Mouse (Mus musculus) embryonic facial prominence, embryonic 13.5 days (tissue): Measurements from ENCODE around the gene Sox5. TPM values are rescaled to one million over a fixed set of nuclear protein-coding genes. Genes with fewer than 3 reads are reported as not detected.

Source experiments
- ATAC-seq: fragments of 200-750 bp; cut with Nextera tagmentation; 2 replicates; pipeline ENCODE4 v1.8.0; 2017; ENCODE audit warnings: low read depth; ENCODE audit not compliant: insufficient number of reproducible peaks, insufficient read depth, low FRiP score, low TSS enrichment
- H3K27ac ChIP-seq: fragments of 300-500 bp; sonication (generic); 2 replicates; pipeline ENCODE4 v1.5.1; 2015; ENCODE audit warnings: moderate library complexity, mild to moderate bottlenecking, inconsistent platforms
- H3K27me3 ChIP-seq: fragments of 300-500 bp; sonication (generic); 2 replicates; pipeline ENCODE4 v1.6.1; 2015; ENCODE audit warnings: mild to moderate bottlenecking, inconsistent platforms
- H3K36me3 ChIP-seq: fragments of 300-500 bp; sonication (generic); 2 replicates; pipeline ENCODE4 v1.6.1; 2015; ENCODE audit warnings: mild to moderate bottlenecking, inconsistent platforms
- H3K4me1 ChIP-seq: fragments of 300-500 bp; sonication (generic); 2 replicates; pipeline ENCODE4 v1.6.1; 2015; ENCODE audit warnings: inconsistent platforms
- H3K4me2 ChIP-seq: fragments of 300-500 bp; sonication (generic); 2 replicates; pipeline ENCODE4 v1.6.1; 2015; ENCODE audit warnings: moderate library complexity, mild to moderate bottlenecking, inconsistent platforms
- H3K4me3 ChIP-seq: fragments of 300-500 bp; sonication (generic); 2 replicates; pipeline ENCODE4 v1.5.1; 2015; ENCODE audit warnings: mild to moderate bottlenecking, inconsistent platforms
- H3K9ac ChIP-seq: fragments of 300-500 bp; sonication (generic); 2 replicates; pipeline ENCODE4 v1.6.1; 2015; ENCODE audit warnings: mild to moderate bottlenecking, inconsistent platforms
- H3K9me3 ChIP-seq: fragments of 300-500 bp; sonication (generic); 2 replicates; pipeline ENCODE4 v1.6.1; 2016; ENCODE audit warnings: inconsistent platforms
- WGBS: fragments of 180-500 bp; shearing (Covaris S2); methylation state at CpG from one replicate; pipeline ENCODE4 v1.1.7; 2015; ENCODE audit warnings: mixed read lengths; 5-methylcytosine and 5-hydroxymethylcytosine counted together
- polyA plus RNA-seq: library from polyadenylated mRNA; unstranded; fragments of >200 nt; fragmentation: Nextera tagmentation; extraction: Ambion mirVana; gene quantifications from 2 replicates; pipeline ENCODE4 v1.2.1, GENCODE M21; 2015

Gene Sox5
- polyA plus RNA-seq, 1 experiment from 2014 or later: 55.6 TPM

DNA sequence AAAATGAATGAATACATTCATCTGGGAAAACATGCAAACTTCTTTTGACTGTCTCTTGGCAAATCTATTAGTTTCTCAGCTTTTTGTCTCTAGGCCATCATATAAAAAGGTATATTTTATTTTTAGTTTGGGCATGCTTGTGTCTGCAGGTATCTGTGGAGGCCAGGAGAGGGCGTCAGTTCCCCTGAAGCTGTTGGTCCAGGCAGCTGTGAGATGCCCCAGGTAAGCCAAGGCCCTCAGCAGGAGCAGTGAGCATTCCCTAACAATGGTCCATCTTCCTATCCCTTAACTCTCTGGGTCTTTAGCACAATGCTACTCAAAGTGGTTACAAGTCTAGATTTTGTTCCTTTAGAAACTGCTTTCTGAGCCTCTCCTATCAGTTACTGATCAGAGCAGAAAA is 338.1 kb downstream of the Sox5 start:
- H3K36me3 ChIP-seq: no peaks in the 10 kb centered on the region
- H3K4me2 ChIP-seq: no peak overlapping the region
- H3K27ac ChIP-seq: no peak overlapping the region
- ATAC-seq: no peak
- H3K27me3 ChIP-seq: no peaks in the 10 kb centered on the region
- no peak overlapping the region for H3K4me3 ChIP-seq
- 71% methylated on average over 1 of the region's 1 CpGs for WGBS
- H3K4me1 ChIP-seq: no peaks in the 10 kb centered on the region
- H3K9ac ChIP-seq: no peak overlapping the region
- H3K9me3 ChIP-seq: no peaks in the 10 kb centered on the region

DNA sequence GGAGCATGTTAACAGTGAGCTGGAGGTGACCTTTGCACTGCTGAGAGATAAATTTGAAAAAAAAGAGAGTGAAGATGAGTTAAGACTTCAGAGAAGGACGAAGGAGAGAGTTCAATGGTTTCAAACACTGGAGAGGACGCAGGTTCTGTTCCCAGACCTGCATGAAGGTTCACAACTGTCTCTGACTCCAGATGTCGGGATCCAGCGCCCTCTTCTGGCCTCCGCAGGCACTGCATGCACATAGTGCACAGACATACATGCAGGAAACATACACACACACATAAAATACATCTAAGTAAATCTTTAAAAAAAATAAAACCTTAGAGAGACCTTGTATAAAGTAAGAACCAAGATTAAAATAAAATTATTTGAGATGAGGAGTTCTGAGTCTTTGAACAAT is 352.5 kb downstream of the Sox5 start:
- WGBS: 80% methylated on average over 5 of the region's 5 CpGs
- H3K9ac ChIP-seq: no peak overlapping the region
- 0 out of 2 replicates have a peak, but pooled peaks cover 3% of the 10 kb centered on the region for H3K4me1 ChIP-seq
- no peaks in the 10 kb centered on the region for H3K36me3 ChIP-seq
- no peak overlapping the region for H3K27ac ChIP-seq
- H3K9me3 ChIP-seq: no peaks in the 10 kb centered on the region
- no peak overlapping the region for H3K4me3 ChIP-seq
- no peaks in the 10 kb centered on the region for H3K27me3 ChIP-seq
- ATAC-seq: no peak
- H3K4me2 ChIP-seq: no peak overlapping the region

DNA sequence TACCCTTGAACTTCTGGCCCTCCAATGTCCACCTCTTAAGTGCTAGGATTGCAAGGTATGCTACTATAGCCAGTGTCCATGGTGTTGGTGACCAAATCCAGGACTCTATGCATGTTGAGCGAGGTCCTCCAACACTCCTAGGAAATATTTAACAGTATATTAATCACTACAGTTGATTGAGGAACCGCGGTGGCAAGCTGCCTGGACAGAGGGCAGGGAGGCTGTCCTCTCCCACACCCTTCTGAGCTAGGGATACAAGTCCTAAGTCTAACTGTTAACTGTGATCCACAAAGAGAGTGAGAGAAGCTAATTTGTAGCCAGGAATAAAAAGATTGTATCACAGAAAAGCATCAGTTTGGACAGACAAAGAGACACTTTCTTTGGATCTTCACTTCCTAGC is 373.7 kb downstream of the Sox5 start:
- no peaks in the 10 kb centered on the region for H3K9me3 ChIP-seq
- H3K27ac ChIP-seq: no peak overlapping the region
- ATAC-seq: no peak
- H3K36me3 ChIP-seq: no peaks in the 10 kb centered on the region
- no peaks in the 10 kb centered on the region for H3K27me3 ChIP-seq
- no peak overlapping the region for H3K4me3 ChIP-seq
- 96% methylated on average over 3 of the region's 3 CpGs for WGBS
- H3K4me2 ChIP-seq: no peak overlapping the region
- no peaks in the 10 kb centered on the region for H3K4me1 ChIP-seq
- no peak overlapping the region for H3K9ac ChIP-seq

GRCm38 (mm10) chr6:144398115-144398514 is 383.7 kb downstream of the Sox5 start:
- Histone ChIP-seq H3K4me1 (peaks cover 9% of the 10 kb centered on the region; the same call in 1 of the 2 replicates), H3K9ac (no peak overlapping the region), H3K36me3 (no peaks in the 10 kb centered on the region), H3K9me3 (no peaks in the 10 kb centered on the region), H3K4me3 (no peak overlapping the region), H3K4me2 (peak overlapping the region; percentile 20; the same call in 1 of the 2 replicates), H3K27me3 (peaks cover 11% of the 10 kb centered on the region), H3K27ac (no peak overlapping the region)
- WGBS: 31% methylated on average over 10 of the region's 10 CpGs
- no peak for ATAC-seq

DNA sequence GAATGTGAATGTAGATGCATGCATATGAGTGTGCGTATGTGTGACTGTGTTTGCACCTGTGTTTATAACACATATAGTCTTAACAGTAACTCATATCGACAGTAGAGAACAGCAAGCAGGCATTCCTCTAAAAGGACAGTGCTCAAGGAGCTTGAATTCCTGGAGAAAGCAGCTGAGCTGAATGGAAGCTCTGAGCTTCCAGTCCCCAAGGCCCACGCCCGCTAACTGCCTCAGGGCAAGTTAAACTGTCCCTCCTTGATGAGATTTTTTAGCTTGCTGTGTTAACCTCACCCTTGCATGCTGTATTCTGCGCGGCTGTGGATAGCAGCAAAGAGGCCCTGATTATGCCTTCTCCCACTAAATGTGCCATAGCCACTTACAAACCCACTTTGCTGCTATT is 388.6 kb downstream of the Sox5 start:
- no peak for ATAC-seq
- WGBS: 46% methylated on average over 6 of the region's 6 CpGs
- peaks cover 11% of the 10 kb centered on the region for H3K27me3 ChIP-seq
- no peaks in the 10 kb centered on the region for H3K9me3 ChIP-seq
- no peak overlapping the region for H3K9ac ChIP-seq
- H3K36me3 ChIP-seq: no peaks in the 10 kb centered on the region
- H3K4me1 ChIP-seq: peaks cover 11% of the 10 kb centered on the region; the same call in 1 of the 2 replicates
- no peak overlapping the region for H3K4me2 ChIP-seq
- no peak overlapping the region for H3K4me3 ChIP-seq
- H3K27ac ChIP-seq: no peak overlapping the region

DNA sequence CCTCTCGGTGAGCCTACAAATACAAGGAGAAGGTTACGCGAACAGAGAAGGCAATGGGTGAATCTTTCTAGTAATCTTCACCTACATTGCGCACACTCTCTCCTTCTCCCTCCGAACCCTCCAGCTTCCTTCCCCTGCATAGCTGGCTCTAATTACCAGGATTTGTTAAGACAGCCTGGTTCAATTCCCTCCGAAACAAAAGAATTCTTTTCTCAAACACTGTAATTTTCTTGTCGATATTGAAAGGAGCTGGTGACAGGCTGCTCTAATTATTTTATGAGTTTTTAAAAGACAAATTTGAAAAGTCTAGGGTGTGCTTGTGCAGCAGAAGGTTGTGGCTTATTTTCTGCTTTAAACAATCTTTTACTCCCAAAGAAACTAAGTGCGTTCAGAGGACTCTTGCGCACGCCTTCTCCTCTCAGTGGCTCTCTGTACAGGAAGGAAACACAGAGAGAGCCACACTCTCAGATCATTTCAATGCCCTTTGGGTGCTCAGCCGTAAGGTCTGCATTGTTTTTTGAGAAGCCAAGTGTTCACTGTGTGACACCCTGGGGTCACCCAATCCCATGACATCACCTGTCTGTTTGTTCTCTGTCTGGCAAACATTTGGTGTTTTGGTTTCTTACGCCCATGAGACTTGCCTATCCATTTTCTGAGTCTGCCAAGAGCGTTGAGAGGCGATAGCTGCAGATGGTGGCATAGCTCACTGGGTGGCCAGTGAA is 392.3 kb downstream of the Sox5 start:
- Histone ChIP-seq H3K4me1 (0 out of 2 replicates have a peak, but pooled peaks cover 7% of the 10 kb centered on the region), H3K27ac (no peak overlapping the region), H3K27me3 (peaks cover under 1% of the 10 kb centered on the region; the same call in 1 of the 2 replicates), H3K36me3 (no peaks in the 10 kb centered on the region), H3K9me3 (no peaks in the 10 kb centered on the region), H3K9ac (no peak overlapping the region), H3K4me2 (no peak overlapping the region), H3K4me3 (no peak overlapping the region)
- 43% methylated on average over 14 of the region's 14 CpGs for WGBS
- no peak for ATAC-seq

GRCm38 (mm10) chr6:144387539-144388255 is 394.1 kb downstream of the Sox5 start:
- H3K9ac ChIP-seq: no peak overlapping the region
- H3K27ac ChIP-seq: no peak overlapping the region
- no peak overlapping the region for H3K4me2 ChIP-seq
- H3K9me3 ChIP-seq: no peaks in the 10 kb centered on the region
- H3K4me3 ChIP-seq: no peak overlapping the region
- WGBS: 74% methylated on average over 17 of the region's 17 CpGs
- no peaks in the 10 kb centered on the region; the same call in 1 of the 2 replicates for H3K27me3 ChIP-seq
- no peak for ATAC-seq
- H3K4me1 ChIP-seq: 0 out of 2 replicates have a peak, but pooled peaks cover 4% of the 10 kb centered on the region
- H3K36me3 ChIP-seq: no peaks in the 10 kb centered on the region

DNA sequence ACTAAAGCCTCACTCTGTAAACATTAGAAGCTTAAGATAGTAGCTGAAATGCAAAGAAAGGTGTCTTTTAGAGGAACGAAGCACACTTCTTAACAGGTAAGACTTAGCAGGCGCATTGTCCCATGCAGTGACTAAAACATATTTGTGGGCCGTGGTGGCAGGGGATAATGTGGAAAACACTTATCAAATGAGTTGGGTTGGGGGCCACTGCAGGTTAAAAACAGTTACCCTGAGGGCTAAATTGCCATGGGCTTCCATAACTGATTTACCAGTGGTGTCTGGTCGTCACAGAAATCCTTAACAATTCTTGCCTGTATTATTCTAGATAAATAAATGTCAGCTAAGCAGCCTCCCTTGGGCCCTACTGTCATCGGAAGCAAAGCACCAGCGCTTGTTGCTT is 401.1 kb downstream of the Sox5 start:
- Histone ChIP-seq H3K4me3 (no peak overlapping the region), H3K4me2 (no peak overlapping the region)
- 63% methylated on average over 6 of the region's 6 CpGs for WGBS

GRCm38 (mm10) chr6:144380171-144380570 is 401.6 kb downstream of the Sox5 start:
- no peaks in the 10 kb centered on the region for H3K9me3 ChIP-seq
- H3K27ac ChIP-seq: no peak overlapping the region
- WGBS: 78% methylated on average over 15 of the region's 15 CpGs
- no peaks in the 10 kb centered on the region for H3K36me3 ChIP-seq
- no peak overlapping the region for H3K9ac ChIP-seq
- no peaks in the 10 kb centered on the region for H3K27me3 ChIP-seq
- ATAC-seq: no peak
- no peak overlapping the region for H3K4me2 ChIP-seq
- H3K4me3 ChIP-seq: no peak overlapping the region
- no peaks in the 10 kb centered on the region for H3K4me1 ChIP-seq

More for the DNA sequence above, 401.1 kb downstream of the Sox5 start:
- no peak for ATAC-seq
- Histone ChIP-seq H3K27me3 (no peaks in the 10 kb centered on the region), H3K9me3 (no peaks in the 10 kb centered on the region), H3K4me1 (no peaks in the 10 kb centered on the region), H3K9ac (no peak overlapping the region), H3K36me3 (no peaks in the 10 kb centered on the region), H3K27ac (no peak overlapping the region)

DNA sequence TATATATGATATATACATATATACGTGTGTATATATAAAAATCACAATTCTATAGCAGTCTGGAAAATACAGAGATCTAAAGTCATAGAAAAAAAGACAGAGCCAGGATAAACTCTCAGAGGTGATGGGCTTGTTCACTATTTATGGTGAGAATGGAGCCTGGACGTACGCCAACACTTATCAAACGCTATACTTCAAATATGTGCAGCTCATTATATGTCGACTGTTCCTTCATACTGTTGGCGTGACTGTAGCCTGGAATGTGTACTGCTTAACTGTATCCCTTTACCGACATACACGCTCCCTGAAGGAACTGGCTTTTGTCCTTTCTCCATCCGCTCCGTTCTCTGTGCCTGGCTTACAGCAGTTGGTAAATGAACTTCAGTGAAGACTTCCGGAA is 407.0 kb downstream of the Sox5 start:
- Histone ChIP-seq H3K4me1 (no peaks in the 10 kb centered on the region), H3K4me2 (no peak overlapping the region), H3K27me3 (no peaks in the 10 kb centered on the region), H3K27ac (no peak overlapping the region), H3K4me3 (no peak overlapping the region), H3K9me3 (no peaks in the 10 kb centered on the region), H3K36me3 (no peaks in the 10 kb centered on the region), H3K9ac (no peak overlapping the region)
- 86% methylated on average over 11 of the region's 11 CpGs for WGBS
- ATAC-seq: no peak

DNA sequence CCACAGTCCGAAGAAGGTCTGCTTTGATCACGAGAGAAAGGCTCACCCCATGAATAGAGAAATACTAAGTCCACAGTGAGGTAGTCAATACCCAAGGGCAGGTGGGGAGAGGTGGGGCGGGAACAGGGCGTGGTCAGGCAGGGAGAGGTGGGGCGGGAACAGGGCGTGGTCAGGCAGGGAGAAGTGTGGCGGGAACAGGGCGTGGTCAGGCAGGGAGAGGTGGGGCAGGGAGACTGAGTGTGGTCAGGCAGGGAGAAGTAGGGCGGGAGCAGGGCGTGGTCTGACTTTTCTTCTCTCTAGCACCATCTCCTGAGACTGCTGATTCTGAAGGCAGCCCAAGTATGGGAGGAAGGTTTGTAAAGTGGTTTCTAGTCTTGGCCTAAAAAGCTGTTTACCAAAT is 411.1 kb downstream of the Sox5 start:
- H3K27me3 ChIP-seq: no peaks in the 10 kb centered on the region
- no peak overlapping the region for H3K4me3 ChIP-seq
- no peak overlapping the region for H3K27ac ChIP-seq
- no peaks in the 10 kb centered on the region for H3K9me3 ChIP-seq
- 55% methylated on average over 10 of the region's 10 CpGs for WGBS
- no peak overlapping the region for H3K4me2 ChIP-seq
- no peaks in the 10 kb centered on the region for H3K36me3 ChIP-seq
- H3K9ac ChIP-seq: no peak overlapping the region
- H3K4me1 ChIP-seq: no peaks in the 10 kb centered on the region
- ATAC-seq: no peak

- Histone ChIP-seq H3K27me3 (no peaks in the 10 kb centered on the region), H3K4me2 (no peak overlapping the region), H3K27ac (no peak overlapping the region), H3K4me1 (no peaks in the 10 kb centered on the region), H3K36me3 (no peaks in the 10 kb centered on the region), H3K9me3 (0 out of 2 replicates have a peak, but pooled peaks cover 4% of the 10 kb centered on the region), H3K9ac (no peak overlapping the region), H3K4me3 (no peak overlapping the region)
- 78% methylated on average over 11 of the region's 11 CpGs for WGBS
- no peak for ATAC-seq
Observed at GRCm38 (mm10) chr6:144367626-144368077, 414.1 kb downstream of the Sox5 start.
